Mouse (Mus musculus) right cerebral cortex, postnatal 36 days (tissue): ENCODE measurements around the gene Ccdc30.

Source experiments
- DNase-seq, 2 experiments: peaks; one replicate each; pipeline ENCODE4 v3.0.0; 2022; ENCODE audit warnings: low spot score in 2 of 2, mixed read lengths in 1 of 2

The Ccdc30 gene

DNA sequence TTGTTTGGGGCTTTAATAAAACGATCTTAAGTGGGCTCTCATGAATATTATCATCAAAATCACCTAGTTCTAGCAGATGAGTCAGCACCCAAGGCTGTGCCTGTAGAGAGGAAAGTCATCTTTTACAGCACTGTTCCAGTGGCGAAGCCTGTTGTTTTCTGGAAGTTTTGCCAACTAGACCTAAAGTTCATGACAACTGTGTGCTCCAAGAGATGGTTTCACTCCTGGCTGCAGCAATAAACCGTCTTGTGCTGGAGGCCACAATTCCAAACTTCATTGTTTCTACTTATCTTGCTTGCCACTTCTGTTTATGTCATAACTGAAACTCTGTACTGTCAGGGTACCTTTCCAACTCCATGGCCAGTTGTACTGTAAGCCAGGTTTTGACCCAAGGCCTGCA lies 1.9 kb upstream of the Ccdc30 start:
- DNase-seq, result no peak

DNA sequence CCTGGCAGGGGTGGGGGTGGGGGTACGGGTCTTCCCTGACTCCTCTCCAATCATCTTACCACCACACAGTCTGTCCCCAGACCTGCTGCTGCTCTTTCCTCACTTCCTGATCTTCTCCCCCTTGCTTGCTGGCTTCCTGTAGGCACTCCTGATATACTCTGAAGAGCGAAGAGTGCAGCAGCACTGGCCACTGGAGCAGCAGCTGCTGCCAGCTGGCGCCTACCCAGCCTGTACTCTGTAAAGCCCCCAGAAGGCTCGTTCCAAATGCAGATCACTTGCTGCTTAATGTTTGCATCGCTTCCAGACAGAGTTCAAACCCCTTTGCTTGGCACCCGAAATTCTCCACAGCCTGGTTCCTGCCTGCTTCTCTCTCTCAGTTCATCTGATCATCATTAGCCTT lies 2.5 kb downstream of the Ccdc30 start:
- DNase-seq, result no peak

- no peak for DNase-seq
Measured at GRCm38 (mm10) chr4:119411877-119412650, 3.3 kb downstream of the Ccdc30 start.

DNA sequence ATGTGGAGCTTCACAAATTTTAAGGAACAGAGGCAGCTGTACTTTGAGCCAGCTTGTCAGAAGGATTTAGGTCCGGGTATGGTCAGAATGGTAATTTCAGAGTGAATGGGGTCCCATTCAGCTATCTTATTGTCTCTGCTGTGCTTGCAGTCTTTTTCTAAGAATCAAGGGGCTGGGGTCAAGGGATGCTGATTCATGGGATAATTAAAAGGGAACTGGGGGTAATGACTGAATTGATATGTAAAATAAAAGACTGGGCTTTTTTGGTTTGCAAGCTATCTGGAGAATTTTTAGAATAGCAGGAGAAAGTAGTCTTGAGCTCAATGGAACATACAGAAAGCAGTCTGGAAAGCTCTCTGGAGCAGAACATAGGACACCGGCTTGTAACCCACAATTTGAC lies 11.9 kb downstream of the Ccdc30 start:
- no peak for DNase-seq

- no peak for DNase-seq
Measured at GRCm38 (mm10) chr4:119400896-119401295, 14.4 kb downstream of the Ccdc30 start.

- no peak for DNase-seq
Measured at GRCm38 (mm10) chr4:119398751-119399150, 16.6 kb downstream of the Ccdc30 start.

- no peak for DNase-seq
Measured at GRCm38 (mm10) chr4:119390369-119390768, 25.0 kb downstream of the Ccdc30 start.

- no peak for DNase-seq
Measured at GRCm38 (mm10) chr4:119389184-119389583, 26.1 kb downstream of the Ccdc30 start.

DNA sequence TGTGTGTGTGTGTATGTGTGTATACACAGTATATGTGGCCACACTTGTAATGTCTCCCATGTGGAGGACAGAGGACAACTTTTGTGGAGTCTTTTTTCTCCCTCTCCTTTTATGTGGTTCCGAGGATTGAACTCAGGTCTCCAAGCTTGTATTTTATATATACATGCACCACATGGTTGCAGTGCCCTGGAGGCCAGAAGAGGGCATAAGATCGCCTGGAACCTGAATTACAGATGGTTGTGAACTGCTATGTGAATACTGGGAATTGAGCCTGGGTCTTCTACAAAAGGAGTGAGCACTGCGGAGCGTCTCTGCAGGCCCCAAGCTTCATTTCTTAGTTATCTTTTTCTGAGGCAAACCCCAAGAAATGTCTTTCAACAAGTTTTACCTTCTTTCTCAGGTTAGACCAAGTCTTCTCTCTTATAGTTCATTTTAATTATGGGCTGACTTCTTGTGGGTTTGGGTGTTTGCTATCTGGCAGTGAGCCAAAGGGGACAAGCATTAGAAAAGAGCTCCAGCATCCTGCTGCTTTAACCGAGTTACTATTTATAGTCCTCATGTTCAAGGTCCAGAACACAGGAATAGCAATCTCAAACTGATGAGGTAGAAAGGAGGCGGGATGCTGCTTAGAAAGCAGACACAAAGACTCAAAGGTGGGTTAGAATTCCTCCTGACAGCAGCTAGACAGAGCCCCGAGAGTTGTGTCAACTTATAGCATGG lies 33.7 kb downstream of the Ccdc30 start:
- DNase-seq, result no peak

- DNase-seq, result no peak
Measured at GRCm38 (mm10) chr4:119369460-119369859, 45.9 kb downstream of the Ccdc30 start.

DNA sequence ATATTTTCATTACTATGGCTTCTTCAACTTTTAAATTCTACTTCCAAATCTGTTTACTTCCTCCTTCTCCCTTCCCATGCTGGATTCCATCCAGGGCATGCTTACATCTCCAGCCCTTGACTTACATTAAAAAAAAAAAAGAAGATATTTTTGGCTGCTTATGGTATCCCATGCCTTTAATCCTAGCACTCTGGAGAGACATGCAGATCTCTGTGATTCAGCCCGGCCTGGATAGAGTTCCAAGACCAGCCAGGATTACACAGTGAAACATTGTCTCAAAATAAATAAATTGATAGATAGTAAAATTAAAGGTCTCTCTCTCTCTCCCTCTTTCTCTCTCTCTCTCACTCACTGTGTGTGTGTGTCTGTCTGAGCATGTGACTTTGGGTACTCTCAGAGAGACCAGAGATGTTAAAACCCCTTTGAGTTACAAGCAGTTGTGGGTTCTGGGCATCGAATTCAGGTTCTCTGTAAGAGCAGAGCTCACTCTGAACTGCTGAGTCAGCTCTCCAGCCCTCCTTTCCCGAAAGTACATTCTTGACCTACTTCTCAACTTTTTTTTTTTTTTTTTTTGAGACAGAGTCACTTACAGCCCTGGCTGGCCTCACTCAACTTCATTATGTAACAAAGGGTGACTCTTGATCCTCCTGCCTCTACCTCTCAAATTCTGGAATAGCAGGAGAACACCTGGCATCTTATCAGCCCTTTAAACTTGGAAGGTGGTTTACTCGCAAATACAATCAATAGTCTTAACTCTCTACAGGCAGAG lies 48.4 kb downstream of the Ccdc30 start:
- no peak for DNase-seq

DNA sequence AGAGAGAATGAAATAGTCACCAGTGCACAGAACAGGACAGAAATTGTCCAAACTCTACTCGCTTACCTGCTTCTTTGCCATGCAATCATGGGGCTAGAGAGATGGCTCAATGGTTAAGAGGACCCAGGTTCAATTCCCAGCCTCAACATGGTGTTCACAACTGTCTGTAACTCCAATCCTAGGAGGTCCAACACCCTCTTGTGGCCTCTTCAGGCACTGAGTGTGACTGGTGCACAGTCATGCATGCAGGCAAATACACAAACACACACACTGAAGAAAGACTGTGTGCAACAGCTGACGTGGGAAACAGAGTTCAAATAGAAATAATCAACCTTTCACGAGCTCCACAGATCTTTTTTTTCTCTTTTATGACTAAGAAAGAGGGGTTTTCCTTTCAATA lies 53.1 kb downstream of the Ccdc30 start:
- DNase-seq, result no peak

DNA sequence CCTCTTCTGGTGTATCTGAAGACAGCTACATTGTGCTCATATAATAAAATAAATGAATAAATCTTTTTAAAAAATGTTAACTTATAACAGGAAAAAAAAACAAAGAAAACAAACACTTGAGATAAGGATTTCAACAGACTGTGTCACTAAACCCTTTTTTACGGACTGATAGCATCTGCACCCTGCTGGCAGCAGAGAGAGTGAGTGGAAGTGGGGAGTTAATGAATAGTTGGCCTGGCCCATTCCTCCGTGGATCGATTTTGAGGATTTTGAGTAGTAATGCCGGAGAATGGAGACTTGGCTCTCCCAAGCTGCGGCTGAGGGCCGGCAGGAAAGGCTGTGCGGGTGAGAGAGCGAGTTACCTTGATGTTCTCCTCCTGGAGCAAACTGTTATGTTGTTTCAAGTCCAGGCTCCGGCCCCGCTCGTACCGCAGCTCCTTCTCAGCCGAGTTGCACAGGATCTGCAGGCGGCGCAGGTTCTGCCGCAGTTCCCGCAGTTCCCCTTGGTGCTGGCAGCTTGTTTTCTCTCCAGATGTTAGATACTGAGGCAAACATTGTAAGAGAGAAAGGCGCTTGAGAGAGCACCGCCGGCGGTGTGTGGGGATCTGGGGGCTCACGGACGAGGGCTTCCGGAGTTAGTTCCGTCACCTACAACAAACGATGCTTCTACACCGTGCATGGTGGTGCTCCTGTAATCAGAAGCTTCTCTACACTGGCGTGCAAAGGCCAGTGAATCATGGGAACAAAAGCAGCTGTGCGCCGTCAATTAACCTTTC lies 55.9 kb downstream of the Ccdc30 start:
- DNase-seq, result no peak

- DNase-seq, result no peak
Measured at GRCm38 (mm10) chr4:119345508-119345907, 69.8 kb downstream of the Ccdc30 start.

GRCm38 (mm10) chr4:119338861-119339361 lies 76.4 kb downstream of the Ccdc30 start:
- peak in 1 of 2 experiments; percentile 3 for DNase-seq

DNA sequence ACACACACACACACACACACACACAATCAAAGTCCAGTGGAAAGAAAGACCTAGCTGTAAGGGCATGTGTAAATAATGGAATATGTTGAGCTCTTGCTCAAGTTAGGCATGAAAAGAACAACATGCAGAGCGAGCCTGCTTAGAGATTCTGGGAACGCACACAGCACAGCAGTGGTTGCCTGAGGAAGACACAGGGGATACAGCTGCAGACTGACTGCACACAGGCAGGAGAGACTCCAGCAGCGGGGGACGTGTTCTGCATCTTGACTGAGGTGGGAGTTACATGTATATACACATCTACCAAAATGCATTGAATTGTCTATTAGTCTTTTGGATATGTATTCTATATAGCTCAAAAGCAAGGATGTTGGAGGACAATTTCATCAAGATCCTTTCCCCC lies 76.9 kb downstream of the Ccdc30 start:
- no peak for DNase-seq

- DNase-seq, result no peak
Measured at GRCm38 (mm10) chr4:119333487-119333886, 81.8 kb downstream of the Ccdc30 start.

- DNase-seq, result no peak
Measured at GRCm38 (mm10) chr4:119320896-119321550, 94.3 kb downstream of the Ccdc30 start.

- DNase-seq, result peak; percentile 91 to 92
Measured at GRCm38 (mm10) chr4:119320131-119320830, 95.0 kb downstream of the Ccdc30 start, which contains the start of gene Ppih. Gene Ppih (minus strand): TSS chr4:119320546.

DNA sequence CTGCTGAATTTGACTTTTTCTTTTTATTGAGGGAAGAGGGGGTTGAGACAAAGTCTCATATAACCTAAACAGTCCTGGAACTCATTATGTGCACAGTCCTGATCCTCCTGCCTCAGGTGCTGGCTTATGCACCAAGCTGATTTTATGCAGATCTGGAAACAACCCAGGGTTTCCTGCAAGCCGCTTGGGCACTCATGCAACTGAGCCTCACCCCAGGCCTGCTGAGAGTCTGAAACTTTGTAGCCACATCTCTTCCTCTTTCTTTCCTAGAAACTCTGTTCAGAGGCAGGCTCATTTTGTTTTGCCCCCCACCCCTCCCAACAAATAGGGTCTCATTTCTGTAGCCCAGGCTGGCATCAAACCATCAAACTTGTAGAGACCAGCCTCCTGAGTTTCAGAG lies 101.6 kb downstream of the Ccdc30 start:
- DNase-seq, result no peak
